Mouse (Mus musculus) intestine, embryonic 15.5 days (tissue): ENCODE measurements around the gene Fam184a. TPM values are rescaled to one million over a fixed set of nuclear protein-coding genes. Genes with fewer than 3 reads are reported as not detected.

Source experiments
- ATAC-seq: fragments of 200-750 bp; cut with Nextera tagmentation; 2 replicates; pipeline ENCODE4 v1.8.0; 2017; ENCODE audit warnings: moderate TSS enrichment, moderate library complexity
- H3K27ac ChIP-seq: fragments of 300-500 bp; sonication (generic); 2 replicates; pipeline ENCODE4 v1.5.1; 2015; ENCODE audit warnings: mild to moderate bottlenecking, inconsistent platforms
- H3K27me3 ChIP-seq: fragments of 300-500 bp; sonication (generic); replicated peaks from 2 replicates; pipeline ENCODE4 v1.6.1; 2015; ENCODE audit warnings: inconsistent platforms
- H3K36me3 ChIP-seq: fragments of 300-500 bp; sonication (generic); 2 replicates; pipeline ENCODE4 v1.6.1; 2015; ENCODE audit warnings: inconsistent platforms
- H3K4me1 ChIP-seq: fragments of 300-500 bp; sonication (generic); replicated peaks from 2 replicates; pipeline ENCODE4 v1.6.1; 2015; ENCODE audit warnings: inconsistent platforms
- H3K4me2 ChIP-seq: fragments of 300-500 bp; sonication (generic); replicated peaks from 2 replicates; pipeline ENCODE4 v1.6.1; 2015; ENCODE audit warnings: mild to moderate bottlenecking, inconsistent platforms
- H3K4me3 ChIP-seq: fragments of 300-500 bp; sonication (generic); replicated peaks from 2 replicates; pipeline ENCODE4 v1.5.1; 2015; ENCODE audit warnings: inconsistent platforms
- H3K9ac ChIP-seq: fragments of 300-500 bp; sonication (generic); 2 replicates; pipeline ENCODE4 v1.6.1; 2015; ENCODE audit warnings: inconsistent platforms
- H3K9me3 ChIP-seq: fragments of 300-500 bp; sonication (generic); 2 replicates; pipeline ENCODE4 v1.6.1; 2016; ENCODE audit warnings: inconsistent platforms
- WGBS: fragments of 180-500 bp; shearing (Covaris S2); methylation state at CpG from one replicate; pipeline ENCODE4 v1.1.7; 2015; 5-methylcytosine and 5-hydroxymethylcytosine counted together
- polyA plus RNA-seq: library from polyadenylated mRNA; unstranded; fragments of >200 nt; fragmentation: Nextera tagmentation; extraction: Ambion mirVana; gene quantifications from 2 replicates; pipeline ENCODE4 v1.2.1, GENCODE M21; 2015

The Fam184a gene
- 1.8 and 2.2 TPM in 2 replicates for polyA plus RNA-seq

- WGBS, result 4% methylated on average over 60 of the region's 71 CpGs
- Histone ChIP-seq H3K27ac (no peak within 1 kb of the TSS), H3K27me3 (peaks cover 4% of the 10 kb centered on the region; the same call in 1 of the 2 replicates), H3K4me2 (peak within 1 kb of the TSS; percentile 96), H3K9me3 (no peaks in the 10 kb centered on the region), H3K36me3 (no peaks in the 10 kb centered on the region), H3K4me1 (no peaks in the 10 kb centered on the region), H3K4me3 (peak within 1 kb of the TSS; percentile 76), H3K9ac (peak within 1 kb of the TSS; percentile 64)
- peak; percentile 88 for ATAC-seq
Measured at GRCm38 (mm10) chr10:53750955-53751652, at the start of gene Fam184a. Gene Fam184a (minus strand): TSS chr10:53751123.

GRCm38 (mm10) chr10:53796258-53796581 lies 45.3 kb upstream of the Fam184a start:
- Histone ChIP-seq H3K4me3 (no peak overlapping the region), H3K9me3 (no peaks in the 10 kb centered on the region), H3K36me3 (no peaks in the 10 kb centered on the region), H3K4me2 (no peak overlapping the region), H3K9ac (no peak overlapping the region), H3K27ac (no peak overlapping the region), H3K4me1 (no peaks in the 10 kb centered on the region), H3K27me3 (no peaks in the 10 kb centered on the region)
- 88% methylated on average over 1 of the region's 1 CpGs for WGBS
- no peak for ATAC-seq

- H3K9ac ChIP-seq, result no peak overlapping the region
- H3K4me2 ChIP-seq, result no peak overlapping the region
- no peak for ATAC-seq
- H3K4me1 ChIP-seq, result no peaks in the 10 kb centered on the region
- no peaks in the 10 kb centered on the region for H3K36me3 ChIP-seq
- no peak overlapping the region for H3K27ac ChIP-seq
- no peak overlapping the region for H3K4me3 ChIP-seq
- WGBS, result 8% methylated on average over 2 of the region's 2 CpGs
- no peaks in the 10 kb centered on the region for H3K9me3 ChIP-seq
- H3K27me3 ChIP-seq, result no peaks in the 10 kb centered on the region
Measured at GRCm38 (mm10) chr10:53795567-53796257, 44.8 kb upstream of the Fam184a start.

DNA sequence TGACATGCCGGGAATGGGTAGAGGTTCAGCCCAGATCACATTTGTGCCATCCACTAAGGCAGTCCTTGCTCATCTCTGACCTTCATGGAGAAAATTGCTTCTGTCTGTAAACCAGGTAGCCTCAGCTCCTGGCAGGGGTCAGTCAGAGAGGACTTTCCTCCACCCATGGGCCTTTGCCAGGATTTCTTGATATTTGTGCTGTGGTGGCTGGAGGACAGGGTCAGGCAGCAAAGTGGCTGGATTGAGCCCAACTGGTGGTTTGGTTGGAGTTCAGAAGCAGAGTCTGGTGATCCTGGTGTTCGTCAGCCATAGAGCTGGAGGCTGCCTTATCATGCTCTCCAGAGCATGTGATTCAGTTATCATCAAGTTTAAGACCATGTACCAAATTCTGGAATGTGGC lies 40.4 kb upstream of the Fam184a start:
- no peak for ATAC-seq
- Histone ChIP-seq H3K27me3 (no peaks in the 10 kb centered on the region), H3K4me1 (no peaks in the 10 kb centered on the region), H3K27ac (no peak overlapping the region), H3K9me3 (no peaks in the 10 kb centered on the region), H3K36me3 (no peaks in the 10 kb centered on the region), H3K4me3 (no peak overlapping the region), H3K4me2 (no peak overlapping the region), H3K9ac (no peak overlapping the region)
- WGBS, result 86% methylated on average over 2 of the region's 2 CpGs

DNA sequence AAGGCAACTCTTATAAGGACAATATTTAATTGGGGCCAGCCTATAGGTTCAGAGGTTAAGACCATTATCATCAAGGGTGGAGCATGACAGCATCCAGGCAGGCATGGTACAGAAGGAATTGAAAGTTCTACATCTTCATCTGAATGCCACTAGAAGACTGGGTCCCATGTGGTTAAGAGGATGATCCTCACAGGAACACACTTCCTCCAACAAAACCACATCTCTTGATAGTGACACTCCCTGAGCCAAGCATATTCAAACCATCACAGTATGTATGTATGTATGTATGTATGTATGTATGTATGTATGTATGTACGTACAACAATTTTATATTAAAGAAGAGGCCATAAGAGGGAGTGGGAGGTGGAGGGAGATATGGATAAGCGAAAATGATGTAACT lies 25.7 kb upstream of the Fam184a start:
- H3K4me3 ChIP-seq, result no peak overlapping the region
- 88% methylated on average over 2 of the region's 2 CpGs for WGBS
- H3K27me3 ChIP-seq, result no peaks in the 10 kb centered on the region
- H3K9me3 ChIP-seq, result no peaks in the 10 kb centered on the region
- H3K4me2 ChIP-seq, result no peak overlapping the region
- no peaks in the 10 kb centered on the region for H3K36me3 ChIP-seq
- no peak for ATAC-seq
- H3K4me1 ChIP-seq, result no peaks in the 10 kb centered on the region
- H3K9ac ChIP-seq, result no peak overlapping the region
- no peak overlapping the region for H3K27ac ChIP-seq

DNA sequence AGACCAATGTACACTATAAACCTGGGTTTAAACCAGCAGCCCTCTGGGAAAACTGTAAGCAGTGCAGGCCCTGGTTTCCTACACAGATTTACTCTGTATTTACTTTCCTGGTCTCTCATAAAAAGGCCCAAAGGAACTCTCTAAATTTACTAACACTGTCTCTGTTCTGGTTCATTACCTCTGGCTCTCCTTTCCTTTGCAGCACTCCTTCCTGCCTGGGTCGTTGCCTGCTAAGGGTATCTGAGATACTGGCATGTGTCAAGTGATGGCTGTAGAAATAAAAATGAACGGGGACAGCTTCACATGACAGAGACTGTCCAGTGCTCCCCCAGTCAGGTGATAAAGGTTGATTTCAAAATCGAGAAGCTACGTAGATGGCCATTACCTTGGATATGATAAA lies 21.8 kb upstream of the Fam184a start:
- no peaks in the 10 kb centered on the region for H3K9me3 ChIP-seq

DNA sequence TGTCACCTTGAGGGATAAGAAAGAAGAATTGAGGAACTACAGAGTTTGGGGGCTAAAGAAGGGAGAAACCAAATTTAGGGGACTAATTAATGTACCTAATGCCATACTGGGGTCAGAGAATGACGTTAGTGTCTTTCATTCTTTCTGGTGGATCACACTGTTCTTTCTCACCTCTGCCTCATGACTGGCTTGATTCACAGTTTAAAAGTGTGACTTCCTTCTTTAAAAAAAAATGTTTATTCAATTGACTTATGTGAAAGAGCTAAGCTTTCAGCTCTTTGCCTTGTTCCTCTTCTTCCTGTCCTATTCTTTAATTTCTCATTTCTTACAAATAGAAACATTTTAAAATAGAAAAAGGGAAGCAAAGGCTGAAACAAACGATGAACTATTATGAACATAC lies 20.6 kb upstream of the Fam184a start:
- H3K27ac ChIP-seq, result no peak overlapping the region
- WGBS, result 62% methylated on average over 2 of the region's 2 CpGs
- no peak overlapping the region for H3K4me3 ChIP-seq
- no peak overlapping the region for H3K4me2 ChIP-seq
- no peak overlapping the region for H3K9ac ChIP-seq
- ATAC-seq, result no peak
- H3K4me1 ChIP-seq, result no peaks in the 10 kb centered on the region
- H3K27me3 ChIP-seq, result no peaks in the 10 kb centered on the region
- no peaks in the 10 kb centered on the region for H3K9me3 ChIP-seq
- no peaks in the 10 kb centered on the region for H3K36me3 ChIP-seq

More for the DNA sequence above, 21.8 kb upstream of the Fam184a start:
- Histone ChIP-seq H3K9ac (no peak overlapping the region), H3K36me3 (no peaks in the 10 kb centered on the region), H3K4me1 (no peaks in the 10 kb centered on the region), H3K27me3 (no peaks in the 10 kb centered on the region), H3K27ac (no peak overlapping the region), H3K4me3 (no peak overlapping the region), H3K4me2 (no peak overlapping the region)
- ATAC-seq, result no peak
- 65% methylated on average over 4 of the region's 4 CpGs for WGBS

- Histone ChIP-seq H3K27me3 (no peaks in the 10 kb centered on the region), H3K4me2 (no peak overlapping the region), H3K9me3 (no peaks in the 10 kb centered on the region), H3K9ac (no peak overlapping the region), H3K27ac (no peak overlapping the region), H3K4me3 (no peak overlapping the region), H3K36me3 (no peaks in the 10 kb centered on the region), H3K4me1 (no peaks in the 10 kb centered on the region)
- 67% methylated on average over 3 of the region's 3 CpGs for WGBS
- no peak for ATAC-seq
Measured at GRCm38 (mm10) chr10:53768745-53769144, 17.8 kb upstream of the Fam184a start.

GRCm38 (mm10) chr10:53765471-53765870 lies 14.5 kb upstream of the Fam184a start:
- Histone ChIP-seq H3K27me3 (no peaks in the 10 kb centered on the region), H3K9ac (no peak overlapping the region), H3K4me3 (no peak overlapping the region), H3K27ac (no peak overlapping the region), H3K36me3 (no peaks in the 10 kb centered on the region), H3K9me3 (no peaks in the 10 kb centered on the region), H3K4me2 (no peak overlapping the region), H3K4me1 (no peaks in the 10 kb centered on the region)
- ATAC-seq, result no peak
- WGBS, result 75% methylated on average over 4 of the region's 4 CpGs

DNA sequence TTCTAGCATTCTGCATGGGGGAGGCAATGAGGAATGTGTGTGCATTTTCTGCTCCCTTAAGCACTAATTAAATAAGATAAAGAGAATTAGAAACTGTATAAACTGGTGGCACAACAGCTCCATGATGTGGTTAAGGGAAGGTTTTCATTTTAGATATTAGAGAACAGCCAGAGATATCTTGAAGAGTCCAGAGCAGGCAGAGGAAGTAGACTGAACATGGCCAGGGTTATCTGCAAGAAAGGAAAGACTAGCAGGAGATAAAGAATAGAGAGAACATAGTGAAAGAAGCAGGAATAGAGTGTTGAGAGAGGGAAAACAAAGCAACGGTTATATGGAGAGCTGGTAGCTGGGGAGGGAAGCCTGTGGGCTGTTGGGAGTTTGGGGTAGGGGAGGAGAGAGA lies 1.8 kb upstream of the Fam184a start:
- ATAC-seq, result no peak
- H3K27ac ChIP-seq, result no peak overlapping the region
- H3K4me1 ChIP-seq, result no peaks in the 10 kb centered on the region
- WGBS, result 82% methylated on average over 1 of the region's 1 CpGs
- no peak overlapping the region for H3K4me3 ChIP-seq
- no peaks in the 10 kb centered on the region for H3K9me3 ChIP-seq
- H3K36me3 ChIP-seq, result no peaks in the 10 kb centered on the region
- peaks cover 4% of the 10 kb centered on the region; the same call in 1 of the 2 replicates for H3K27me3 ChIP-seq
- H3K4me2 ChIP-seq, result no peak overlapping the region
- no peak overlapping the region for H3K9ac ChIP-seq

DNA sequence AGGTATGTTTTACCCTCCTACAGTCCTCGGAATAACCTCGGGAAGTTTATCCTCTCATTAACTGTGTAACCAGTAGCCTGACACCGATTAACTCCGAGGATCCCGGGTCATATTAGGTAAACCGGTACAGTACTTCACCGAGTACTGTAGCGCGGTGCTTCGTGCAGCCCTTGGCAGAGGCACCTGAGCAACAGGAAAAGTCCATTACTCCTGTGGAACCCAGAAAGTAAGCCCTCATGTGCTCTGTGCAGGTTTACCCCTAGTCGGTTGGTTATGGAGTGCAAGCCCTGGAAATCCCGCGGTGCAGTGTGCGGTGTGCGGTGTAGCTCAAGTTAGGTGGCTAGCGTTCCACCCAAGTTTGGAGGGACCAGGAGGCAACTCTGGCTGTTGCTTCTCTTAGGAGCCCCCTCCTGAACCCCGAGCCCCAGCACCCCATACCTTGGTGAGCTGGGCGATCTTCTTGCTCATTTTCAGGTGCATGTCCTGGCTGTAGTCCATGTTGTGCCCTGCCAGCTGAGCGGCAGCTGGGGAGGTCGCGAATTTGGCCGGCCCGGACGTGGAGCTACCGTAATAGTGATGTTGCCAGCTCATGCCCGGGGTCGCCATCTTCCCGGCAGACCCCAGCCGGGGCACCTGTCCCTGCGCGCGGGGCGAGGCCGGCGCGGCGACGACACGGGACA lies 508 bp downstream of the Fam184a start:
- no peaks in the 10 kb centered on the region for H3K36me3 ChIP-seq
- peaks cover 4% of the 10 kb centered on the region; the same call in 1 of the 2 replicates for H3K27me3 ChIP-seq
- 8% methylated on average over 39 of the region's 39 CpGs for WGBS
- H3K9me3 ChIP-seq, result no peaks in the 10 kb centered on the region
- peak overlapping the region; percentile 64 for H3K9ac ChIP-seq
- peak overlapping the region; percentile 76 for H3K4me3 ChIP-seq
- peak; percentile 50 for ATAC-seq
- no peaks in the 10 kb centered on the region for H3K4me1 ChIP-seq
- H3K4me2 ChIP-seq, result peak overlapping the region; percentile 96
- no peak overlapping the region for H3K27ac ChIP-seq

DNA sequence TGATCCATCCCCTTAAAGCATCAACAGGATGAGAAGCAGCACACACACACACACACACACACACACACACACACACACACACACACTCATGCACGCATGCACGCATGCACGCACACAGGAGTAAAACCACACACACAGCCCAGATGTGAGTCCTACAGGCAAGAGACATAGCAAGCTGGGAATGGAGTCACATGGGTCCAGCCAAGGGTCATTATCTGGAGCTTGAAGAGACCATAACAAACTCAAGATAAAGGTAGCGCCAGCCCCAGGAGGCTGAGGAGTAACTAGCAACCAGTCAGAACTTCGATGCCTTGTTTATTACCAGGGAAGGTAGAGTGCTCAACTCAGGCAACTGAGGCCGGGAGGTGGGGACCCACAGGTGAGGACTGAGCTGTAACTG lies 4.9 kb downstream of the Fam184a start:
- Histone ChIP-seq H3K27ac (no peak overlapping the region), H3K9me3 (no peaks in the 10 kb centered on the region), H3K27me3 (peaks cover 4% of the 10 kb centered on the region; the same call in 1 of the 2 replicates), H3K4me1 (no peaks in the 10 kb centered on the region), H3K4me2 (no peak overlapping the region), H3K4me3 (no peak overlapping the region), H3K36me3 (no peaks in the 10 kb centered on the region), H3K9ac (no peak overlapping the region)
- 81% methylated on average over 6 of the region's 6 CpGs for WGBS
- ATAC-seq, result no peak
